Mouse (Mus musculus): Measurements from ENCODE around the gene Arid5b. TPM values are rescaled to one million over a fixed set of nuclear protein-coding genes. Genes with fewer than 3 reads are reported as not detected.
A peak's percentile ranks its signal among the peaks of the same experiment; 100 is the strongest.

Arid5b gene
- polyA plus RNA-seq, 1 experiment from 2014 or later, result 42.7 TPM

DNA sequence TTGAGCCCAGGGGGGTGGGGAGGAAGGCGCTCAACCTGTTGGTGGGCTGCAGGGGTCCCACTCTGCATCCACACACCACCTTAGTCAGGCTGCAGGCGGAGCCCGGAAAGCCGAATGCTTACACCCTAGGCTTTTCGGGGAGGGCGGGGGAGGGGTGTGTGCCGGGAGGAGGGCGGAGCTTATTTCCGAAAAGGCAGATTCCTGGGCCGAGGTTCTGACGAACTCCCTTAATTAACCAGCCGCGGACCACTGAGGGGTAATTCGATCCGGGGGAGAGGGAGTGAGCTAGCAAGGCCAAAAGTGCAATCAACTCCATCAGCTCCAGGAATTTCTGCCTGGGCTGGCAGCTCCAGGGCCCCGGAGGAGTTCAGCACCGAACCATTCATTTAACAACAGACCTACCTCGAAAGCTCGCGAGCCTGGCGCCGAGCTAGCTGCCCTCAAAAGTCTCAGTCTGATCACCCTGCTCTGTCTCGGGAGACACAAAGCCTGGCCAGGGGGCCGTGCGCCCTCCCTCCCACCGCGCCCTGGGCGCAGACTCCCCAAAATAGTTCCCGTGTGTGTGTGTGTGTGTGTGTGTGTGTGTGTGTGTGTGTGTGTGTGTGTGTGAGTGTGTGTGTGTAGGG, 2.1 kb downstream of the Arid5b start:
- Histone ChIP-seq H3K9me3 (ENCODE audit: control insufficient read depth, low read length) (no peaks in the 10 kb centered on the region), H3K27ac (ENCODE audit: low read length) (peak overlapping the region; percentile 95), H3K4me3 (ENCODE audit: low read length) (peak overlapping the region; percentile 85), H3K27me3 (ENCODE audit: control insufficient read depth, insufficient read depth, low read depth, low read length) (no peaks in the 10 kb centered on the region), H3K36me3 (ENCODE audit: control insufficient read depth, insufficient read depth, low read length) (peaks cover 9% of the 10 kb centered on the region), H3K4me1 (replicated peaks; ENCODE audit: control insufficient read depth, insufficient read depth, low read length) (peaks cover 9% of the 10 kb centered on the region), H3K4me2 (ENCODE audit: low read depth, low read length) (peak overlapping the region; percentile 74), H3K9ac (ENCODE audit: low read length) (peak overlapping the region; percentile 87)
- peak; percentile 72 for ATAC-seq (ENCODE audit: low read depth)
- under 1% methylated on average over 29 of the region's 29 CpGs for WGBS

DNA sequence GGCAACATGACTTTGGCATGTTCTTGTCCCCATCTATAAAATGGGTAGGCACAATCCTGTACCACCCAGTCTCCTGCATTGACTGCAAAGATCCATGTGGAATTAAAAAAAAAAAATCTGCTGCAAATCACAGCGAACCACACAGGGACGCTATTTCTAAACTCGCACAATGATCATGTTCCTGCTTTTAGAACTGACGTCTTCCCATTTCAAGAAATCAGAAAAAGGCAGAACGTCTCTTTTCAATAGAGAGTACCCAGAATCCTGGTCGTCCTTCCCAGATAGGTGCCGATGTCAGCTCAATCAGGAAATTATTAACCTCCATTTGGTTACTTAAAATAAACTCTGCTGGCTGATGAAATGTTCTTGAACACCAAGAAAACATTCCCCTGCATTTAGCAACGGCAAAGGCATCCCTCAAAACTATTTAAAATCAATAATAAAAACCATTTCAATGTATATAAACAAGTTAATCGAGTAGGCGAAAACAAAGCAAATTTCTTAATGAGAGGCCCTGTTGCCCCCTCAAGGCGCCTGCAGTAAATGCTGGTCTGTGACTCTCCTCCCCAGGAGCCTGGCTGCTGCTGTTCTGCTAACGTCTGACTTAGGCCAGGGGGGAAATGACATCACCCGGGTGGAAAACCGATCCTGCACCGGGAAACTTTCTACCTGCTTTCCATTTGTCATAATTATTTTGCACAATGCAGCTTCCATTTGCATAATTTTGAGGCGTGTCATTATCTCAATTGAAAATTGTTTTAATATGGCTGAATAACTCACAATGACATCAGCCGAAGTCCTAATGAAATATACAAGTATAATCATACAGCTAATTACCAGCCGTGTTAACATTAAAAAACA, 3.4 kb downstream of the Arid5b start:
- H3K27me3 ChIP-seq (ENCODE audit: control insufficient read depth, insufficient read depth, low read depth, low read length), result no peaks in the 10 kb centered on the region
- 0 out of 2 replicates have a peak overlapping the region, but pooled peaks have one; percentile 13 for H3K27ac ChIP-seq (ENCODE audit: low read length)
- peak overlapping the region; percentile 39 for H3K9ac ChIP-seq (ENCODE audit: low read length)
- H3K4me1 ChIP-seq (replicated peaks; ENCODE audit: control insufficient read depth, insufficient read depth, low read length), result peaks cover 6% of the 10 kb centered on the region
- H3K4me2 ChIP-seq (ENCODE audit: low read depth, low read length), result peak overlapping the region; percentile 74
- H3K9me3 ChIP-seq (ENCODE audit: control insufficient read depth, low read length), result no peaks in the 10 kb centered on the region
- H3K4me3 ChIP-seq (ENCODE audit: low read length), result 0 out of 2 replicates have a peak overlapping the region, but pooled peaks have one; percentile 16
- H3K36me3 ChIP-seq (ENCODE audit: control insufficient read depth, insufficient read depth, low read length), result peaks cover 17% of the 10 kb centered on the region
- ATAC-seq (ENCODE audit: low read depth), result no peak
- 29% methylated on average over 18 of the region's 18 CpGs for WGBS

DNA sequence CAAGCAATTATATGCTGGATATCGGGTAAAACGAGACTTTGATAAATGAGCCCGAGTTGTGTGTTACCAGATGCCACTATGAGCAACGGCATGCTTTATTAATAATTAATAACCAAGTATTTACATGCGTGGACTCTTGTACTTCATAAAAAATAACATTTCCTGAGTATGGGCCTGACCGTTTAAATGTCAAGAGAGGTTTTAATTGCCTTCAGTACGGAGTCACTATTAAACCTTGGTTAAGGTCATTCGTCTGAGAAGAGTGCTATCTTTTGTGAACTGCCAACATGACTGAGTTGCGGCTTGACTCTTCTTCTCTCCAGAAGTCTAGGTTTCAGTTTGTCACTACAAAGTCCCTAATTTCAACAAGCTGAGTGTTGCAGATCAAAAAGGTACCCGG, 8.8 kb downstream of the Arid5b start:
- WGBS, result 89% methylated on average over 10 of the region's 10 CpGs
- Histone ChIP-seq H3K9me3 (ENCODE audit: control insufficient read depth, low read length) (no peaks in the 10 kb centered on the region; the same call in 1 of the 2 replicates), H3K4me3 (ENCODE audit: low read length) (no peak overlapping the region), H3K27ac (ENCODE audit: low read length) (no peak overlapping the region), H3K4me2 (ENCODE audit: low read depth, low read length) (no peak overlapping the region), H3K36me3 (ENCODE audit: control insufficient read depth, insufficient read depth, low read length) (peaks cover 23% of the 10 kb centered on the region), H3K4me1 (replicated peaks; ENCODE audit: control insufficient read depth, insufficient read depth, low read length) (peaks cover 4% of the 10 kb centered on the region; the same call in 1 of the 2 replicates), H3K9ac (ENCODE audit: low read length) (no peak overlapping the region), H3K27me3 (ENCODE audit: control insufficient read depth, insufficient read depth, low read depth, low read length) (no peaks in the 10 kb centered on the region)
- no peak for ATAC-seq (ENCODE audit: low read depth)

DNA sequence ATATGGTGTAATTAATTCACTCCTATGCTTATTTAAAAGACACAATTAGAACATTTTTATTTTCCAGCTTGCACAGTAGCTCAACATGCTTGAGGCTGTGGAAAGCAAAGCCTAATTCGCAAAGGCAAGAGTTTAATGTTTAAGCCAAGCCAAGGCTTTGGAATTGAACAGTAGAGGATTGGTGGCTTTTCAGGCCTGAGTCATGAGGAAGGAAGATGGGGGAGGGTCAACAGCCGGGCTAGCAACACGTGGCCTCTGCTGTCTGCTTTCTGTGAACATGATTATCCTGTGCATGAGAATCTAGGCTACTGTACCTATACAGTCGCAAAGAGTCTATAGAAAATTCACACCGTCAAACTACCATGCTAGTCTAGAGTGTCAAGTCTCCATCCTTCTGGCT, 9.9 kb downstream of the Arid5b start:
- H3K27me3 ChIP-seq (ENCODE audit: control insufficient read depth, insufficient read depth, low read depth, low read length), result no peaks in the 10 kb centered on the region
- peaks cover 8% of the 10 kb centered on the region; the same call in 1 of the 2 replicates for H3K4me1 ChIP-seq (replicated peaks; ENCODE audit: control insufficient read depth, insufficient read depth, low read length)
- H3K9me3 ChIP-seq (ENCODE audit: control insufficient read depth, low read length), result no peaks in the 10 kb centered on the region; the same call in 1 of the 2 replicates
- peaks cover 25% of the 10 kb centered on the region for H3K36me3 ChIP-seq (ENCODE audit: control insufficient read depth, insufficient read depth, low read length)
- H3K4me2 ChIP-seq (ENCODE audit: low read depth, low read length), result no peak overlapping the region
- no peak for ATAC-seq (ENCODE audit: low read depth)
- no peak overlapping the region for H3K9ac ChIP-seq (ENCODE audit: low read length)
- 47% methylated on average over 5 of the region's 5 CpGs for WGBS
- H3K4me3 ChIP-seq (ENCODE audit: low read length), result no peak overlapping the region
- H3K27ac ChIP-seq (ENCODE audit: low read length), result no peak overlapping the region

DNA sequence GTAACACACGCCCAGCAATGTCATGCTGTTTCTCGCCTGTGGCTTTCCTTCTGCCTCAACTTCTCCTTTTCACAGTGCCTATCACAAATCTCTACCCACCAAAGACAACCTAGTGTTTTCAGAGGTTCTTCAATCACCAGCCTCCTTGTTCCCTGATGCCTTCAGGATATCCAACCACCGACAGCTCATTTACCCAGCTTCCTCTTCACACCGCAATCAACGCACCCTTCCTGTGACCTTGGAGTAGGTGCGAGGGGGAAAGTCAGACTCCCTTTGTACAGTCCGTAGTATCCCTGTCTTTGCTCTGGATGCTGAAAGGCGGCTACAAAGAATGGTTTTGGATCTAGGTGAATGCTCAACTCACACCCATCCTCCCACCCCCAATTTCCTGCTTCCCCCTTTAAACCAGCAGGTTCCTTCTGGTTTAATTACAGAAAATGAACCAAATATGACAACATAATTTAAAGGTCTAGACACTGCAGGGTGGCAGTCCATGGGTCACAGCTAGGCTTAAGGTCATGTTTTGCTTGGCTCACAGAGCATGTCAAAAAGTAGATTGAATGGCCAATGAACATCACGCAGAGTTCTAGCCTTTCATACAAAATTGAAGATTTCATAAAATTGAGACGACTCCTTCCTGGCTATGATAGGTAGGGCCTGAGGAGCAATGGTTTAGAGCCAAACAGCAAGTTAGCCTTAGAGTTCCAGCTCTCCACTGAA, 14.4 kb downstream of the Arid5b start:
- Histone ChIP-seq H3K36me3 (ENCODE audit: control insufficient read depth, insufficient read depth, low read length) (peaks cover 4% of the 10 kb centered on the region), H3K27ac (ENCODE audit: low read length) (no peak overlapping the region), H3K9ac (ENCODE audit: low read length) (no peak overlapping the region), H3K27me3 (ENCODE audit: control insufficient read depth, insufficient read depth, low read depth, low read length) (no peaks in the 10 kb centered on the region), H3K4me1 (replicated peaks; ENCODE audit: control insufficient read depth, insufficient read depth, low read length) (peaks cover 8% of the 10 kb centered on the region; the same call in 1 of the 2 replicates), H3K9me3 (ENCODE audit: control insufficient read depth, low read length) (no peaks in the 10 kb centered on the region), H3K4me3 (ENCODE audit: low read length) (no peak overlapping the region), H3K4me2 (ENCODE audit: low read depth, low read length) (no peak overlapping the region)
- 79% methylated on average over 10 of the region's 10 CpGs for WGBS
- ATAC-seq (ENCODE audit: low read depth), result no peak

- Histone ChIP-seq H3K9ac (ENCODE audit: low read length) (no peak overlapping the region), H3K27me3 (ENCODE audit: control insufficient read depth, insufficient read depth, low read depth, low read length) (no peaks in the 10 kb centered on the region), H3K9me3 (ENCODE audit: control insufficient read depth, low read length) (no peaks in the 10 kb centered on the region), H3K27ac (ENCODE audit: low read length) (no peak overlapping the region), H3K4me1 (replicated peaks; ENCODE audit: control insufficient read depth, insufficient read depth, low read length) (peaks cover 3% of the 10 kb centered on the region; the same call in 1 of the 2 replicates), H3K4me2 (ENCODE audit: low read depth, low read length) (no peak overlapping the region), H3K36me3 (ENCODE audit: control insufficient read depth, insufficient read depth, low read length) (peaks cover 4% of the 10 kb centered on the region), H3K4me3 (ENCODE audit: low read length) (no peak overlapping the region)
- no peak for ATAC-seq (ENCODE audit: low read depth)
- WGBS, result 80% methylated on average over 9 of the region's 9 CpGs
Observed at GRCm38 (mm10) chr10:68263296-68263968, 15.1 kb downstream of the Arid5b start.

DNA sequence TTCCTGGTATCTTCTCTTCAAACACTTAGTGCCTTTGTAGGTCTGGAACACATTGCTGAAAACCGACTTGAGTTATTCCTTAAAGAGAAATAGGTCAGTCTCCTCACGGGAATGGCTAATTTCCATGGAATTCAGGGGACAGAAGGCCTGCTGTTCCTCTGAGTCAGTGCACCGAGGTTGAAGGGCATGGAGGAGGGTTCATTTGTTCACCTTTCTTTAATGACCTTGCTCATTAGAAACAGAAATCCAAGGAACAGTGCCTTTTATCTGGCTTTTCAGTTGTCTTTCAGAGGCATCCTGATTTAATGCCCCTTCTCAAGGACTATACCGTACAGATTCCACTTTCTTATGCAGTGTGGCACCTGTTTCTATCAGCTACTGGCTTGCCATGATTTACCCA, 18.9 kb downstream of the Arid5b start:
- ATAC-seq (ENCODE audit: low read depth), result no peak
- H3K27me3 ChIP-seq (ENCODE audit: control insufficient read depth, insufficient read depth, low read depth, low read length), result no peaks in the 10 kb centered on the region
- peaks cover 4% of the 10 kb centered on the region; the same call in 1 of the 2 replicates for H3K36me3 ChIP-seq (ENCODE audit: control insufficient read depth, insufficient read depth, low read length)
- no peaks in the 10 kb centered on the region for H3K9me3 ChIP-seq (ENCODE audit: control insufficient read depth, low read length)
- no peak overlapping the region for H3K9ac ChIP-seq (ENCODE audit: low read length)
- H3K27ac ChIP-seq (ENCODE audit: low read length), result no peak overlapping the region
- no peak overlapping the region for H3K4me3 ChIP-seq (ENCODE audit: low read length)
- H3K4me2 ChIP-seq (ENCODE audit: low read depth, low read length), result no peak overlapping the region
- H3K4me1 ChIP-seq (replicated peaks; ENCODE audit: control insufficient read depth, insufficient read depth, low read length), result peaks cover 3% of the 10 kb centered on the region; the same call in 1 of the 2 replicates
- WGBS, result 59% methylated on average over 4 of the region's 4 CpGs

DNA sequence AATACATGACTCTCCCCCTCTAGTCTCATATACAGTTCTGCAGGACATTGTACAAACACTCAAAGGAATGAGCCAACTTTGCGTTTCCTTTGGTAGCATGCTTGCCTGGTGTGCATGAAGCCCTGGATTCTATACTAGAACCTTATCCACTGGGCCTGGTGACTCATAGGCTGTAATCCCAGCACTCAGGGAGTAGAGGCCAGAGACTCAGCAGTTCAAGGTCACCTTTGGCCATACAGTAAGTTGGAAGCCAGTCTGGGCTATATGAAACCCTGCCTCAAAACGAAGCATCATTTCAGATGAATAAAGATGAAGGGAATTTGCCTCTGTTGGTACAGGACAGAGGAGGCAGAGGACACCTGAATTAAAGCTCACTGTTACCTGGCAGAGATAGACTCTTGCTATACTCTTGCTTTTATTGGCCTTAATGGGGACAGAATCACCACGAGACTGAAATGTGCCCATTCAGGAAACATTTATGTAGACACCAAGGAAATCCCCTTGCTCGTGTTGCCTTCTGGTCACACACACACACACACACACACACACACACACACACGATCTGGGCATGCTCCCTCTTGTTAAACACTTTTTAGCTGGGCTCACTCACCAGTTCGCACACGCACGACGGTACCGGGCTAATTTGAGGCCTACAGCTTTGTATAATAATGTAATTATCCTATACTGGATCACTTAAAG, 21.0 kb downstream of the Arid5b start:
- Histone ChIP-seq H3K27me3 (ENCODE audit: control insufficient read depth, insufficient read depth, low read depth, low read length) (no peaks in the 10 kb centered on the region), H3K4me3 (ENCODE audit: low read length) (no peak overlapping the region), H3K27ac (ENCODE audit: low read length) (no peak overlapping the region), H3K9me3 (ENCODE audit: control insufficient read depth, low read length) (no peaks in the 10 kb centered on the region), H3K9ac (ENCODE audit: low read length) (no peak overlapping the region), H3K4me2 (ENCODE audit: low read depth, low read length) (no peak overlapping the region), H3K4me1 (replicated peaks; ENCODE audit: control insufficient read depth, insufficient read depth, low read length) (0 out of 2 replicates have a peak, but pooled peaks cover 3% of the 10 kb centered on the region), H3K36me3 (ENCODE audit: control insufficient read depth, insufficient read depth, low read length) (peaks cover 2% of the 10 kb centered on the region; the same call in 1 of the 2 replicates)
- ATAC-seq (ENCODE audit: low read depth), result no peak
- WGBS, result 87% methylated on average over 10 of the region's 10 CpGs
